Comparison of ENCODE assay signal across 16 mouse cellular contexts in the genomic region with DNA sequence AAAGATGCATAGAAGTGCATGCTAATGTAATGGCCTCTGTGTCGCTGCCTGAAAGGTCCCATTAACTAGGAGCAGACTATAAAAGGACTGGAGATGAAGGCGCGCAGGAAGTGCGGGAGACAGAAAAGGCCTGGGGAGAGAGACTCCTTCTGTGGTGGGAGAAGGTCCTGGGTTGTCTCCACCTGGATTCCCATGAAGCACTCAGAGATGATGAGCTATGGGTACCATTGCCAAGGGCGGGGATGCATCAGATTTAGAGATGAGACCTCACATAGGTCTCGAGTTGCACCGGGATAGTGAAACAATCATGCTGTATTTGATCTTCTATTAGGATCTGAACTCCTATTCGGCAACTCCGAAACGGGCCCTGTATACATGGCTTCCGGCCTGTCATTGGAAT.
"Had no signal": no experiment of that assay in that cellular context is flagged by ENCODE, and none has a peak within 500 bp of the region (broad histone marks: within the 10 kb centered on the region; RNA-seq: fewer than 3 reads in every experiment).

No protein-coding gene starts in this region.

- H3K4me1 ChIP-seq: stomach, embryonic 15.5 days had no signal

- H3K4me2 ChIP-seq: neural tube, embryonic 13.5 days; neural tube, embryonic 15.5 days; stomach, embryonic 15.5 days had no signal

- H3K36me3 ChIP-seq: neural tube, embryonic 13.5 days; neural tube, embryonic 15.5 days; stomach, embryonic 15.5 days had no signal

- H3K27me3 ChIP-seq: neural tube, embryonic 13.5 days; neural tube, embryonic 15.5 days; stomach, embryonic 15.5 days had no signal

- H3K9ac ChIP-seq: neural tube, embryonic 13.5 days; neural tube, embryonic 15.5 days; stomach, embryonic 15.5 days had no signal

- H3K9me3 ChIP-seq: neural tube, embryonic 13.5 days; neural tube, embryonic 15.5 days; stomach, embryonic 15.5 days had no signal

- H3K27ac ChIP-seq: neural tube, embryonic 13.5 days; neural tube, embryonic 15.5 days; stomach, embryonic 15.5 days; stomach, postnatal 0 days had no signal

- DNase-seq: retina, postnatal 1 day; right cerebral cortex, adult 18-20 months; right cerebral cortex, postnatal 14 days; right cerebral cortex, postnatal 25 days; right cerebral cortex, postnatal 4 days; spleen, adult 18-20 months; thymus, adult 18-20 months; thymus, adult 2 months; thymus, postnatal 14 days; thymus, postnatal 25 days; thymus, postnatal 36 days; thymus, postnatal 4 days had no signal

- H3K4me3 ChIP-seq: neural tube, embryonic 13.5 days; neural tube, embryonic 15.5 days; stomach, embryonic 15.5 days had no signal
